Mouse (Mus musculus): ENCODE measurements around the gene Elmo1.

Elmo1 gene

DNA sequence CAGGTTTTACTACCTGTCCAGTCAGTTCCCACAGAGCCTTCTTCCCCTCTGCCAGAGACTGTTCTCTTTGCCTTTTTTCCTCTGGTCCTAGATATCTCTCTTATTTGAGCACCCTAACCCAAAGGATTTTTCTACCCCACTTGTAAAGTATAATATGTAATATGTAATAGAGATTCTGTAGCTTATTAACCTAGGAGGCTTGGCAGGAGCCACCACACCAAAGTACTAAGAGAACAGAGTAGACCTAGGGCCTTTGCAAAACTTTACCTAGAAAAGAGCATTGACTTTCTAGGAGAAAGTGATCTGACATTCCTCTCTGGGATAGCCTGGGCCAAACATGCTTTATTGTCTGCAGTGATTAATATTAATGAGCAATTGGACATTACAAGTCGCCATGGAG, 433.3 kb downstream of the Elmo1 start:
- Histone ChIP-seq H3K27me3 (ENCODE audit: control insufficient read depth, insufficient read depth, low read length, poor library complexity, severe bottlenecking) (no peaks in the 10 kb centered on the region), H3K36me3 (ENCODE audit: control insufficient read depth, insufficient read depth, low read length, poor library complexity, severe bottlenecking) (peaks cover 2% of the 10 kb centered on the region; the same call in 1 of the 2 replicates)
- DNase-seq (ENCODE audit: low read depth, low spot score) = no peak

- H3K27me3 ChIP-seq (ENCODE audit: control insufficient read depth, insufficient read depth, low read length, poor library complexity, severe bottlenecking) = no peaks in the 10 kb centered on the region
- peaks cover 2% of the 10 kb centered on the region; the same call in 1 of the 2 replicates for H3K36me3 ChIP-seq (ENCODE audit: control insufficient read depth, insufficient read depth, low read length, poor library complexity, severe bottlenecking)
- peak; percentile 36 for DNase-seq (ENCODE audit: low read depth, low spot score)
These were observed 435.4 kb downstream of the Elmo1 start for GRCm38 (mm10) chr13:20525844-20526243.

GRCm38 (mm10) chr13:20537053-20537452, 446.7 kb downstream of the Elmo1 start:
- Histone ChIP-seq H3K27me3 (ENCODE audit: control insufficient read depth, insufficient read depth, low read length, poor library complexity, severe bottlenecking) (no peaks in the 10 kb centered on the region), H3K36me3 (ENCODE audit: control insufficient read depth, insufficient read depth, low read length, poor library complexity, severe bottlenecking) (no peaks in the 10 kb centered on the region)
- no peak for DNase-seq (ENCODE audit: low read depth, low spot score)

GRCm38 (mm10) chr13:20537487-20537886, 447.1 kb downstream of the Elmo1 start:
- H3K27me3 ChIP-seq (ENCODE audit: control insufficient read depth, insufficient read depth, low read length, poor library complexity, severe bottlenecking) = no peaks in the 10 kb centered on the region
- DNase-seq (ENCODE audit: low read depth, low spot score) = peak; percentile 5
- H3K36me3 ChIP-seq (ENCODE audit: control insufficient read depth, insufficient read depth, low read length, poor library complexity, severe bottlenecking) = no peaks in the 10 kb centered on the region

- Histone ChIP-seq H3K27me3 (ENCODE audit: control insufficient read depth, insufficient read depth, low read length, poor library complexity, severe bottlenecking) (no peaks in the 10 kb centered on the region), H3K36me3 (ENCODE audit: control insufficient read depth, insufficient read depth, low read length, poor library complexity, severe bottlenecking) (no peaks in the 10 kb centered on the region)
- peak; percentile 11 for DNase-seq (ENCODE audit: low read depth, low spot score)
These were observed 448.0 kb downstream of the Elmo1 start for GRCm38 (mm10) chr13:20538216-20539070.

DNA sequence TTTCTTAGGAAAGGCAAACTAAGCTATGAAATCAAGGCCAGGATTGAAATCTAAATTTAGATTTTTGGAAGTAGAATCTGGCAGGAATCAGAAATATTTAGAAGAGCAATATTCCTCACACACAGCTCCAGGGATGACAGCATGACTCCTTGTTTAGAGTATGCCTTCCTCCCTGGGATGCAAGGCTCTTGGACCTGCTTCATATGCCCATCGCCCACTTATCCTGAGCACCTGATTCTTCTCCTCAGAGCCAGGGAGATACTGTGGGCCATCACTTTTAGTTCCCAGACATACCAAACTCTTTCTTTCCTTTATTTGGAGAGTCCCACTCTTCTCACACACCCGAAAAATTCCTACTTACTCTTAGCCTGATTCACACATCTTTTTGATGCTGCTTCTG, 449.2 kb downstream of the Elmo1 start:
- Histone ChIP-seq H3K36me3 (ENCODE audit: control insufficient read depth, insufficient read depth, low read length, poor library complexity, severe bottlenecking) (no peaks in the 10 kb centered on the region), H3K27me3 (ENCODE audit: control insufficient read depth, insufficient read depth, low read length, poor library complexity, severe bottlenecking) (no peaks in the 10 kb centered on the region)
- no peak for DNase-seq (ENCODE audit: low read depth, low spot score)

DNA sequence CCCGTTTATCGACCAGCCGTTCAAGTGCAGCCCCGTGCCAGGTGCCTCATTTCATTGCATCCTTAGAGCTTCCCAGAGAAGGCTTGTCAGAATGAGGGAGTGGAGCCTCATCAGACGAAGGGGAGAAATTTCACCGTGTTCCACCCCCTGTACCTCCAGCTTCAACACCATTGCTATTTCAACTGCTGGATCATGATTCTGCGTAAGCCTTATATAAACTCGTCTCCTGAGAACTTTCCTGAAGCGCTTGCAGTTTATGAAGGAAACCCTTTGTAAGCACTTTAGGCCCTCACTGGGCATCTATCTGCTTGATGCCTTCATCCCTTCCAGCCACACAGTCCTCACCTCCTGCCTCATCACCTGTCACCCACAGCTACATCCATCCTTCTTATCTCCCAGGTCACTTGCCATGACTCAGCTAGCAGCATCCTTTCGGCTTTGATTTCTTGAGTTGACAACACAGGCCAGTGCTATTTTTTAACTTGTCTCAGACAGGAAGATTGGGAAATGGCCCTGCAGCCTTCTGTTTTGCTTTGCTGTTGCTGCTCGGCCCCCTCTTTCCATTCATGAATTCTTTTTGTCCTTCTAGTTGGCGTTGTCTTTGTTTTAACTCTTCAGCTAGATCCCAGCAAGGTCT, 456.3 kb downstream of the Elmo1 start:
- no peaks in the 10 kb centered on the region for H3K27me3 ChIP-seq (ENCODE audit: control insufficient read depth, insufficient read depth, low read length, poor library complexity, severe bottlenecking)
- no peak for DNase-seq (ENCODE audit: low read depth, low spot score)
- H3K36me3 ChIP-seq (ENCODE audit: control insufficient read depth, insufficient read depth, low read length, poor library complexity, severe bottlenecking) = no peaks in the 10 kb centered on the region; the same call in 1 of the 2 replicates

DNA sequence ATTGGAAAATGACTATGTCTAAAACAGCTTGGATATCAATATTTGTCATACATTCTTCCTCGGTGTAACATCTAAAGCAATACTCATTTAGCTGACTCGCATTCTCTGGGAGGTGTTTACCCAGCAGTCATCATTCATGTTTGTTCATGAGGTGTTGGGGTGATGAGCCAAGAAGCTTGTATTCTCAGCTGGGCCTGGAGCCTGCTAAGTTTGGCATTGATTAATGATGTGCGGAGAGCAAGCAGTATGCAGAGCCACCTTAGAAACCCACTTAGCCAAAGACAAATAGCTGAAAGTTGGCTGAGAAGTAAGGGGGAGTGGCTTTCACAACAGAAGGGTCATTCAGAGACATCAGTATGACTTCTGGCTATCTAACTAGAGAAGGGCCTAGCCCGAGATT, 459.6 kb downstream of the Elmo1 start:
- no peak for DNase-seq (ENCODE audit: low read depth, low spot score)
- H3K27me3 ChIP-seq (ENCODE audit: control insufficient read depth, insufficient read depth, low read length, poor library complexity, severe bottlenecking) = no peaks in the 10 kb centered on the region
- no peaks in the 10 kb centered on the region; the same call in 1 of the 2 replicates for H3K36me3 ChIP-seq (ENCODE audit: control insufficient read depth, insufficient read depth, low read length, poor library complexity, severe bottlenecking)

DNA sequence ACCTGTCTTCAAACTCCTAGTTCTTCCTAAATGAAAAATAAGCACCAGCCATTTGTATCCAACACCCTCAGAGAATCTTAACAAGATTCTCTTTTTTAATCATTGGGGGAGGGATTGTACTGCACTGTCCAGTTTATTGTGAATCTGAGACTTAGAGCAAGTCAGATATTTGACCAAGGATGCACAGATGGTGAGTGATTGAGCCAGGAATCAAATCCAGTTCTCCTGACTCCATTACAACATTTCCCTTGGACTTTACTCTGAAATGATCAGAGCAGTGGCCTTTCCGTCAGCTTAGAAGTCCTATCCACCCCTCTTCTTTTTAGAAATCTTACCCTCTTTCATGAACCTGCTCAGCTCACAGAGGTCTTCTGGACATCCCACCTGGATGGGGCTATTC, 461.2 kb downstream of the Elmo1 start:
- no peak for DNase-seq (ENCODE audit: low read depth, low spot score)
- Histone ChIP-seq H3K27me3 (ENCODE audit: control insufficient read depth, insufficient read depth, low read length, poor library complexity, severe bottlenecking) (no peaks in the 10 kb centered on the region), H3K36me3 (ENCODE audit: control insufficient read depth, insufficient read depth, low read length, poor library complexity, severe bottlenecking) (no peaks in the 10 kb centered on the region)

DNA sequence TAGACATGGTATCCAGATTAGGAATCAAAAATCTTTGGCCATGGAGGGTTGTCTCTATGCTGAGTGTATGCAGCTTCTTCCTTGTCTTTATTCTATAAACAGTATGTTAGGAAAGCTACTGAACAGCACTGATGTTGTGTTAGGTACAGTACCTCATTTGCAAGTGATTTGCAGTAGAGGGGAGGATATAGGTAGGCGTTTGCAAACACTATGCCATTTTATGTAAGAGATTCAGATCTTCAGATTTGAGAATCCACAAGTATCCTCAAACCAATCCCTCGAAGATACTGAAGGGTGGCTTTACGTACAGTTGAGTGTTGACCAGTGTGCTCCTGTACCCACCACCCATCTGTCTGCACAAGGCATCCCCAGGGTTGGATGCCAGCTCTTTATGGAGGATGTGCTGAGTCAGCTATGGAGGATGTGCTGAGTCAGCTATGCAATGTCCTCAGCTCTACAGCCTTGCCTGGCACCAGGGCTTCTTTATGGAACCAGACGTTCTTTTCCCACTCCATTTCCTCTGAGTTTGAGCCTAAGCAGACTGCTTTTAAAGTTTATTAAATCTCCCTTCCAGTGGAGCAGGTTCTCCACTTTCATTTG, 465.6 kb downstream of the Elmo1 start:
- H3K36me3 ChIP-seq (ENCODE audit: control insufficient read depth, insufficient read depth, low read length, poor library complexity, severe bottlenecking) = no peaks in the 10 kb centered on the region
- no peak for DNase-seq (ENCODE audit: low read depth, low spot score)
- no peaks in the 10 kb centered on the region for H3K27me3 ChIP-seq (ENCODE audit: control insufficient read depth, insufficient read depth, low read length, poor library complexity, severe bottlenecking)

DNA sequence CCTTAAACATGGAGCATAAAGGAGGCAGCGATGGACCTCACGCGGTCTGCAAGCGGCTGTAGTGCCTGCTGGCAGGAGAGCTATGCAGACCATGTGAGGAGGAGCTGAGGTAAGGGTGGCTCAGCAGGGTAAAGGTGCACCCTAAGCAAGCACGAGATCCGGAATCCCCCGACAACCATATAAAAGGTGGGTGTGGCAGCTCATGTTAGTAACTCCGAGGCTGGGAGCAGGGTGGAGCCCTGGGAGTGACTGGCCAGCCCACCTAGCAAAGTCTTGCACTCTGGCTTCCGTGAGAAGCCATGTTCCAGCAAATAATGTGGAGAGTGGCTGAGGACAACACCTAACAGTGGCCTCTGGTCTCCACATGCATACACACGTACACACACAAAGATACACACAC, 466.3 kb downstream of the Elmo1 start:
- Histone ChIP-seq H3K36me3 (ENCODE audit: control insufficient read depth, insufficient read depth, low read length, poor library complexity, severe bottlenecking) (no peaks in the 10 kb centered on the region), H3K27me3 (ENCODE audit: control insufficient read depth, insufficient read depth, low read length, poor library complexity, severe bottlenecking) (no peaks in the 10 kb centered on the region)
- no peak for DNase-seq (ENCODE audit: low read depth, low spot score)

GRCm38 (mm10) chr13:20557156-20557555, 466.8 kb downstream of the Elmo1 start:
- H3K36me3 ChIP-seq (ENCODE audit: control insufficient read depth, insufficient read depth, low read length, poor library complexity, severe bottlenecking) = no peaks in the 10 kb centered on the region

GRCm38 (mm10) chr13:20558376-20558775, 468.0 kb downstream of the Elmo1 start:
- no peaks in the 10 kb centered on the region for H3K27me3 ChIP-seq (ENCODE audit: control insufficient read depth, insufficient read depth, low read length, poor library complexity, severe bottlenecking)
- no peaks in the 10 kb centered on the region for H3K36me3 ChIP-seq (ENCODE audit: control insufficient read depth, insufficient read depth, low read length, poor library complexity, severe bottlenecking)
- no peak for DNase-seq (ENCODE audit: low read depth, low spot score)

More at GRCm38 (mm10) chr13:20557156-20557555, 466.8 kb downstream of the Elmo1 start:
- no peak for DNase-seq (ENCODE audit: low read depth, low spot score)
- H3K27me3 ChIP-seq (ENCODE audit: control insufficient read depth, insufficient read depth, low read length, poor library complexity, severe bottlenecking) = no peaks in the 10 kb centered on the region

GRCm38 (mm10) chr13:20564414-20564813, 474.0 kb downstream of the Elmo1 start:
- peak; percentile 45 for DNase-seq (ENCODE audit: low read depth, low spot score)
- Histone ChIP-seq H3K27me3 (ENCODE audit: control insufficient read depth, insufficient read depth, low read length, poor library complexity, severe bottlenecking) (no peaks in the 10 kb centered on the region), H3K36me3 (ENCODE audit: control insufficient read depth, insufficient read depth, low read length, poor library complexity, severe bottlenecking) (peaks cover 4% of the 10 kb centered on the region; the same call in 1 of the 2 replicates)

GRCm38 (mm10) chr13:20575186-20575585, 484.8 kb downstream of the Elmo1 start:
- no peak for DNase-seq (ENCODE audit: low read depth, low spot score)
- Histone ChIP-seq H3K36me3 (ENCODE audit: control insufficient read depth, insufficient read depth, low read length, poor library complexity, severe bottlenecking) (peaks cover 2% of the 10 kb centered on the region), H3K27me3 (ENCODE audit: control insufficient read depth, insufficient read depth, low read length, poor library complexity, severe bottlenecking) (no peaks in the 10 kb centered on the region)
